Mouse (Mus musculus): ENCODE results near the gene Hint3. TPM values are rescaled to one million over a fixed set of nuclear protein-coding genes. Genes with fewer than 3 reads are reported as not detected.

Hint3 gene
- polyA plus RNA-seq, 1 experiment = 15.1 TPM

GRCm38 (mm10) chr10:30566364-30566763, 63.1 kb downstream of the Hint3 start:
- H3K27ac ChIP-seq (ENCODE audit: control insufficient read depth, insufficient read depth, low read depth, low read length, poor library complexity) = no peak overlapping the region
- H3K4me1 ChIP-seq (ENCODE audit: control insufficient read depth, insufficient read depth, low read length) = no peaks in the 10 kb centered on the region
- H3K4me3 ChIP-seq (replicated peaks; ENCODE audit: control insufficient read depth, low read depth, low read length) = no peak overlapping the region
- TF ChIP-seq CTCF (IDR thresholded peaks at IDR 0.05; ENCODE audit: control insufficient read depth, insufficient read depth, low read length) (no peak), POLR2A (IDR thresholded peaks at IDR 0.05; ENCODE audit: borderline replicate concordance, control insufficient read depth, low read depth, low read length) (no peak)

- Histone ChIP-seq H3K4me1 (ENCODE audit: control insufficient read depth, insufficient read depth, low read length) (no peaks in the 10 kb centered on the region), H3K4me3 (replicated peaks; ENCODE audit: control insufficient read depth, low read depth, low read length) (no peak overlapping the region), H3K27ac (ENCODE audit: control insufficient read depth, insufficient read depth, low read depth, low read length, poor library complexity) (no peak overlapping the region)
- TF ChIP-seq CTCF (IDR thresholded peaks at IDR 0.05; ENCODE audit: control insufficient read depth, insufficient read depth, low read length) = no peak
- TF ChIP-seq POLR2A (IDR thresholded peaks at IDR 0.05; ENCODE audit: borderline replicate concordance, control insufficient read depth, low read depth, low read length) = no peak
- WGBS = 88% methylated on average over 3 of the region's 3 CpGs
Measured at GRCm38 (mm10) chr10:30564651-30565050, 64.8 kb downstream of the Hint3 start.

Other genes starting within 250 kb of the Hint3 start
- gene Trmt11, start 28.9 kb downstream of the Hint3 start, polyA plus RNA-seq (2011; ENCODE audit: insufficient read depth, insufficient read length, low replicate concordance, missing spikeins) = 3.9 and 8.7 TPM in 2 replicates
- gene Ncoa7, start 173.7 kb upstream of the Hint3 start, polyA plus RNA-seq (2011; ENCODE audit: insufficient read depth, insufficient read length, low replicate concordance, missing spikeins) = 26.2 and 35.6 TPM in 2 replicates
- gene Hey2, start 213.2 kb upstream of the Hint3 start, polyA plus RNA-seq (2011; ENCODE audit: insufficient read depth, insufficient read length, low replicate concordance, missing spikeins) = 0.50 and 0.77 TPM in 2 replicates